Mouse (Mus musculus) kidney, adult 2 months (tissue): ENCODE data around the gene Dop1a. TPM values are rescaled to one million over a fixed set of nuclear protein-coding genes. Genes with fewer than 3 reads are reported as not detected.

ENCODE experiments used
- DNase-seq: peaks from one replicate; pipeline ENCODE4 v3.0.0; 2021
- H3K27ac ChIP-seq: fragments of 200-500 bp; 2 replicates; pipeline ENCODE4 v1.5.1; 2012; ENCODE audit warnings: low read depth, low read length, control low read depth, inconsistent platforms; ENCODE audit not compliant: insufficient read depth
- H3K27me3 ChIP-seq: fragments of 200-500 bp; replicated peaks from 2 replicates; pipeline ENCODE4 v1.6.1; 2012; ENCODE audit warnings: mild to moderate bottlenecking, moderate library complexity, low read length, inconsistent platforms; ENCODE audit not compliant: control insufficient read depth, insufficient read depth
- H3K36me3 ChIP-seq: fragments of 200-500 bp; 2 replicates; pipeline ENCODE4 v1.6.1; 2012; ENCODE audit warnings: mild to moderate bottlenecking, moderate library complexity, low read length, inconsistent platforms; ENCODE audit not compliant: control insufficient read depth, insufficient read depth
- H3K4me1 ChIP-seq: fragments of 200-500 bp; 2 replicates; pipeline ENCODE4 v1.6.1; 2011; ENCODE audit warnings: low read length; ENCODE audit not compliant: control insufficient read depth, insufficient read depth
- H3K4me3 ChIP-seq: fragments of 200-500 bp; 2 replicates; pipeline ENCODE4 v1.5.1; 2011; ENCODE audit warnings: mild to moderate bottlenecking, low read depth, low read length, control low read depth; ENCODE audit not compliant: insufficient read depth
- CTCF ChIP-seq: fragments of 200-500 bp; conservative IDR thresholded peaks from 2 replicates; pipeline ENCODE4 v1.5.1; 2011; ENCODE audit warnings: low read depth, mild to moderate bottlenecking, control low read depth, low read length, moderate library complexity, mixed read lengths; ENCODE audit not compliant: insufficient read depth, insufficient read length
- POLR2A ChIP-seq: fragments of 200-500 bp; IDR thresholded peaks from one replicate; pipeline ENCODE4 v1.6.1; 2011; ENCODE audit warnings: low read depth, low read length, control low read depth
- whole genome bisulfite sequencing: fragments of 180-500 bp; shearing (Covaris S2); methylation state at CpG from one replicate; pipeline ENCODE4 v1.1.7; 2018; 5-methylcytosine and 5-hydroxymethylcytosine counted together
- polyA plus RNA-seq: library from polyadenylated mRNA; depleted of rRNA; stranded (reverse); fragments of >200 nt; gene quantifications from 2 replicates; pipeline ENCODE4 v1.2.3, GENCODE M21; 2012

Dop1a gene
- polyA plus RNA-seq, 1 experiment, result 9.0 TPM

GRCm38 (mm10) chr9:86499083-86499482, 32.1 kb downstream of the Dop1a start:
- Histone ChIP-seq H3K36me3 (peaks cover 4% of the 10 kb centered on the region), H3K4me3 (no peak overlapping the region), H3K27ac (no peak overlapping the region), H3K4me1 (no peaks in the 10 kb centered on the region), H3K27me3 (no peaks in the 10 kb centered on the region)
- 95% methylated on average over 3 of the region's 3 CpGs for WGBS
- no peak for DNase-seq
- TF ChIP-seq POLR2A, result no peak
- no peak for TF ChIP-seq CTCF

GRCm38 (mm10) chr9:86507437-86507836, 40.5 kb downstream of the Dop1a start:
- Histone ChIP-seq H3K36me3 (peaks cover 6% of the 10 kb centered on the region), H3K4me3 (no peak overlapping the region), H3K27me3 (no peaks in the 10 kb centered on the region), H3K27ac (no peak overlapping the region), H3K4me1 (no peaks in the 10 kb centered on the region)
- no peak for DNase-seq
- TF ChIP-seq CTCF (no peak), POLR2A (no peak)
- WGBS, result 93% methylated on average over 4 of the region's 4 CpGs

- DNase-seq, result no peak
Measured at GRCm38 (mm10) chr9:86513733-86514132, 46.8 kb downstream of the Dop1a start.

GRCm38 (mm10) chr9:86514390-86514789, 47.4 kb downstream of the Dop1a start:
- Histone ChIP-seq H3K27ac (no peak overlapping the region), H3K27me3 (no peaks in the 10 kb centered on the region), H3K36me3 (peaks cover 11% of the 10 kb centered on the region), H3K4me3 (no peak overlapping the region), H3K4me1 (no peaks in the 10 kb centered on the region)
- no peak for TF ChIP-seq POLR2A
- no peak for TF ChIP-seq CTCF
- WGBS, result 93% methylated on average over 3 of the region's 3 CpGs
- DNase-seq, result no peak

More at GRCm38 (mm10) chr9:86513733-86514132, 46.8 kb downstream of the Dop1a start:
- no peaks in the 10 kb centered on the region for H3K27me3 ChIP-seq
- peaks cover 9% of the 10 kb centered on the region for H3K36me3 ChIP-seq
- 59% methylated on average over 5 of the region's 5 CpGs for WGBS
- no peaks in the 10 kb centered on the region for H3K4me1 ChIP-seq
- H3K4me3 ChIP-seq, result no peak overlapping the region
- no peak overlapping the region for H3K27ac ChIP-seq
- TF ChIP-seq CTCF (no peak), POLR2A (no peak)

GRCm38 (mm10) chr9:86514798-86515197, 47.8 kb downstream of the Dop1a start:
- TF ChIP-seq POLR2A (no peak), CTCF (no peak)
- no peak overlapping the region for H3K4me3 ChIP-seq
- peaks cover 11% of the 10 kb centered on the region for H3K36me3 ChIP-seq
- 91% methylated on average over 4 of the region's 4 CpGs for WGBS
- H3K27me3 ChIP-seq, result no peaks in the 10 kb centered on the region
- no peak overlapping the region for H3K27ac ChIP-seq
- no peak for DNase-seq
- no peaks in the 10 kb centered on the region for H3K4me1 ChIP-seq

GRCm38 (mm10) chr9:86522335-86522734, 55.4 kb downstream of the Dop1a start:
- H3K4me1 ChIP-seq, result no peaks in the 10 kb centered on the region
- H3K4me3 ChIP-seq, result no peak overlapping the region
- no peak for DNase-seq
- no peaks in the 10 kb centered on the region for H3K27me3 ChIP-seq
- no peak for TF ChIP-seq POLR2A
- peak; percentile 13; the same call in 1 of the 2 replicates for TF ChIP-seq CTCF
- no peak overlapping the region for H3K27ac ChIP-seq
- H3K36me3 ChIP-seq, result peaks cover 10% of the 10 kb centered on the region

- Histone ChIP-seq H3K27me3 (no peaks in the 10 kb centered on the region), H3K36me3 (peaks cover 4% of the 10 kb centered on the region), H3K4me1 (no peaks in the 10 kb centered on the region; the same call in 1 of the 2 replicates), H3K27ac (no peak overlapping the region), H3K4me3 (no peak overlapping the region)
- 44% methylated on average over 2 of the region's 2 CpGs for WGBS
- no peak for DNase-seq
- TF ChIP-seq POLR2A (no peak), CTCF (no peak)
Measured at GRCm38 (mm10) chr9:86525600-86525999, 58.6 kb downstream of the Dop1a start.
